Mouse (Mus musculus): ENCODE measurements at regions not wholly inside any gene's neighbourhood (a gene's known extent, or its start where the extent isn't known, plus 50 kb on each side); places are given as distances from the start of the nearest gene placed in this dataset.

DNA sequence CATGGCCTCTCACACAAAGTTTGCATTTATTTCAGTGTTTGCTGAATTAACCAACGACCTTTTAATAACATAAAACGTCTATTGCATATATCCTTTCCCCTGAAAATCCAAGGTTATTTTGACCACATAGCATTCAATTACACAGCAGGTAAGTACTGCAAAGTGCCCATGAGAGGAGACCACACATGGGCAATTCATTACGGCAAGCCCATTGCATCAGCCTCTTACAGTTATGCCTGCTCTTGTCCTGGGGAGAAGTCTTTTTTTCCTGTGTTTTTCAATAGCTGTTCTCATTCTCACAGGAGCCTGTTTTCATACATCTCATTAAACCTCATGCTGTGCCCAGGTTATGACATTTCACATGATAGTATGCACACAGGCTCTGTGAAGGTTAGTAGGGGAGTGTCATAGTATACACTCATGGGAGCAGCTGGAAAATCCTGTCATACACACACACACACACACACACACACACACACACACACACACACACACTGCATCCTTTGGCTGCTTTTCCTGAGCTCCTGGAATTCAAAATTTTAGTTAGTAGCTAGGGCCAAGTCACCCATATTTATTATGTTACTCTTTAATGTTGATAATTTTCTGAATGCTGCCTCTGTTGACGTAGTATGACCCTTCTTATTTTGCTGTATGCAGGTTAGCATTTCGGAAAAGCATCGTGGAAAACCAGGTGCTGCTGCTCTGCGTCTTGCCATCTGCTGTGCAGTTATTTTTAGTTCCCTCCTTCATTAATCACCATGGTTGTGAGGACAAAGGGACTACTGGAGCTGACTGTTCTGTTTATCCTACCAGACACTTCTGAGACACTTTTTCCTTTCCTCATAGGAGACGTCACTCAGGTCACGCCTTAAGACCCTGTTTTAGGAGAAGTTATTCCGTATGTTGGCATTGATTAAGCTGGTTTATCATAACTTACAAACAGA, 483.6 kb downstream of the Bckdhb start:
- no peak for DNase-seq (ENCODE audit: low spot score)
